Mouse (Mus musculus): ENCODE results near the gene Crtac1.

Gene Crtac1

DNA sequence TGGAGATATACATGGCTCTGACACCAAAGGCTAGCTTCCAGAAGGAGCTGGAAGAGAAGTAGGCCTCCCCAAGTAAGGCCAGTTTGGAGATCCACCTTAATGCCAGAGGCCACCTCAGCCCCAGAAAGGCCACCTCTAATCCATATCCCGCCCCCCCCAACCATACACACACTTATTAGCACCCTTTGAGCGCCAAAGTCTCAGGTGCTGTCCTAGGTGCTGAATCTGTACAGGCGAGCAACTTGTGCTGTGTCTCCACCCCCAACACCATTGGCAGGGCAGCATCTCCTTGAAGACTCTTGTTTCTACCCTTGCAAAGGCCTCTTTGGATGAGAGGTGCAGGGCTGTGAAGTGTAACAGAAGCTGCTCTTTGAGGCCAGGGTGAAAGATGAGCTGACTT is 6.4 kb downstream of the Crtac1 start:
- no peak for DNase-seq (ENCODE audit: low spot score in 2 of 2)

DNA sequence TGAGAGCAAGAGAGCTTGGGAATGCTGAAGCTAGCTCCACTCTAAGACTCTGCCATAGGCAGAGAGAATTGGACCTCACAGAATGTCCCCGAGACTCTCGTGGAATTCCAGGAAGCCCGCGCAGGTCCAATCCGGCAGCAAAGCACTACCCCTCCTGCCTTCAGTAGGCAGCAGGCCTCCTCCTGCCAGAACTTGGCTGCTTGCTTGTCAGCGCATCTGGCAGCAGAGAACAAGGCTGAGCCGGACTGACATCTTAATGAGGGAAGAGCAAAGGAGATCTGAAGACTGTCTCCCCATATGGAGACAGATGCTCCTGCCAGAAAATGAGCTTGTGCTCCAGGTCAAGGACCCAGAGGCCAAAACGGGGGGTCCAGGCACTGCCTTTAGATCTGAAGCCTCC is 16.5 kb downstream of the Crtac1 start:
- no peak for DNase-seq (ENCODE audit: low spot score in 2 of 2)

DNA sequence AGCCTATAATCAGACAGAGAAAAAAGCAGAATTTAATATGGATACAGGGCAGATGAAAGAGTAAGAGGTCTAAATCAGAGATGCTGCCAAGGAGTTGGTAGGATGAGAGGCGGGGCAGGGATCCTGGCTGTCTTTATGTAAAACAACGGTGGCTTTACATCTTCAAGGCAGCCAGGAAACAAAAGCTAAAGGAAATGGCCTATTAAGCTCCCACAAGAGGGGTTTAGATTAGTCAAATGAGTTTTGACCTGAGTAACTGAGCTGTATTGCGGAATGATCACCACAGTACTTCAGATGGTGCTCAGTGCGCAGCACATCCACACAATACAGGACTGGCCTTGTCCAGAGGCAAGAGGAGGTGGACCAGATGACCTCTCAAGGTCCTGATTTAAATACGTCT is 21.7 kb downstream of the Crtac1 start:
- no peak for DNase-seq (ENCODE audit: low spot score in 2 of 2)

DNA sequence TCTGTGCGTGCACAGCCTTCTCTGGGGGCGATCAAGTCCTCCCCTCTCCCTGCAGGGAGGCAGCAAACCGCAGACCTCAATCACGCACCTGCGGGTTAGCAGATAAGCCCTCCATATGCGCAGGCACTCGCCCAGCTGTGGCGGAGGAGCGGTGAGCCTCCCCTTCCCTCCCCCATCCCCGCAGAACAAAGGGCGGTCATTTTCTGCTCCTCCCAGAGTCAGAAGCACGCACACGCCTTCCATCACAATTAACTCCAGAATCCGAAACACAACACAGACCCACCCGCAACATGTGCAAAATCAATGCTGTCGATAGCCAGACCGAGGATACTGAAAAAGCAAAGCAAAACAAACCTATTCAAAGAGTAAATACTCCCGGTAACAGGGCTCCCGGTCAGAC is 22.4 kb downstream of the Crtac1 start:
- no peak for DNase-seq (ENCODE audit: low spot score in 2 of 2)

- no peak for DNase-seq (ENCODE audit: low spot score in 2 of 2)
Observed at GRCm38 (mm10) chr19:42404364-42404763, 27.2 kb downstream of the Crtac1 start.

- no peak for DNase-seq (ENCODE audit: low spot score in 2 of 2)
Observed at GRCm38 (mm10) chr19:42399974-42400373, 31.6 kb downstream of the Crtac1 start.

DNA sequence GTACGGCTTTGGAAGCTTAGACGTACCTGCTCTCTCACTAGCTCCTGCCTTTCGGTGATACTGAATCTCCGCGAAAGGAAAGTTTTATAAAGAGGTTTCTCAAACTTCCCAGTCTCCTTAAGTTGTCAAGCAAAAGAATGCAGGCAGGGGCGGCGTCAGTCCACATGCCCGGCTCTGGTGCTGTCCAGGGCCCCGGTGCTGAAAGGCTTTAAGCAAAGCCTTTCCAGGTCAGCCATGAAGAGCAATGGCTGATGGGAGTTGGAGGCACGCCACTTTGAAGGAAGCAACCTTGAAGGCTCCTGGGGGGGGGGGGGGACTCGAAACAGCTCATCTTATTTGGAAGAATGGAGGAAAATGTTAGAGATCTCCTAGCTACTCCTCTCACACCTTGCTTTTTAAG is 34.3 kb downstream of the Crtac1 start:
- no peak for DNase-seq (ENCODE audit: low spot score in 2 of 2)

GRCm38 (mm10) chr19:42394848-42395534 is 36.6 kb downstream of the Crtac1 start:
- DNase-seq (ENCODE audit: low spot score in 2 of 2) = no peak

- no peak for DNase-seq (ENCODE audit: low spot score in 2 of 2)
Observed at GRCm38 (mm10) chr19:42393920-42394319, 37.7 kb downstream of the Crtac1 start.

GRCm38 (mm10) chr19:42392094-42392493 is 39.5 kb downstream of the Crtac1 start:
- DNase-seq (ENCODE audit: low spot score in 2 of 2) = no peak

GRCm38 (mm10) chr19:42389574-42389973 is 42.0 kb downstream of the Crtac1 start:
- no peak for DNase-seq (ENCODE audit: low spot score in 2 of 2)

GRCm38 (mm10) chr19:42384981-42385598 is 46.5 kb downstream of the Crtac1 start:
- DNase-seq (ENCODE audit: low spot score in 2 of 2) = no peak

DNA sequence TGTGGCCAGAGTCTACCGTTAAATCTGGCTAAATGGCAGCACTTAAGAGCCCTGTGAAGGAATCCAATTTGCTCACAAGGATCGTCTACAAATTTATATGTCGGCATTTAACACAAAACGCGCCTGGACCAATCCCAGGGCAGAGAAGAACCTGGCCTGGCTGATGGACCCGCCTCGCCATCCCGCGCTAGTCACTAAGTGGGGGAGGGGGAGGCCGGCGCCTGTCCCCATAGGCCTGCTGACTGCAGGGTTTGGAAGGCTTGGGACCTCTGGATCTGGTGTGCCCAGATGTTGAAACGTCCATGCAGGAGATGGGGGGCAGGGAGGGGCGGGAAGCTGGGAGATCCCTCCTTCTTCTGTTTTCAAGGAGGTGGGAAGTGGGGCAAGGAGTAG is 50.6 kb downstream of the Crtac1 start:
- DNase-seq (ENCODE audit: low spot score in 2 of 2) = no peak

DNA sequence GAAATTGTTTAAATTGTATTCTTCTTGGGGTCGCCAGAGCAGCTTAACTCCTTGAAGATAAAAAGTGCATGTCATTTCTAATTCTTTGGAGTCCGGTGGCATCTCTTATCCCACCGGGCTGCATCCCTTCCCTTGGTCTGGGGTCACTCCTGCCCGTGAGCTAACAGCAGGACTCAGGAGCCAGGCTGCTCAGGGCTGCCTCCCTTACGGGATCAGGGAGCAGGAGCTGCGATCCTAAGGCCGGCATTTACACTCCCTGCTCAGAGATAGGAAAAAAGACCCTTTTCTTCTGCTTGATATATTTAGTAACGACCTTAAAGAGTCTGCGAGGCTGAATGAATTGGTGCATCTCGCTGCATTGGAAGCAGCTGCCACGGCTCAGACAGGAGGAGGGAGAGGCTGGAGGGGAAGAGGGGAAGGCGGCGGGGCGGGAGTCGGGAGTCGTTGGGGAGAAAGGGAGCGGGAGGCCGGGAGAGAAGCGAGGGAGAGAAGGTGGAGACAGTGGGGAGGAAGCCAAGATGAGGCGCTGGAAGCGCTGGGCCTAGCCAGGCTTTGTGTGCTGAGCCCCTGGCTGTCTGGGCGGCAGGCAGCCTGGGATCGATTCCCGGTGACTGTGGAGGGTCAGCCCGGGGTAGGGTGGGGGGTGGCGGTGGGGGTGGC is 51.1 kb downstream of the Crtac1 start:
- DNase-seq (ENCODE audit: low spot score in 2 of 2) = no peak

- no peak for DNase-seq (ENCODE audit: low spot score in 2 of 2)
Observed at GRCm38 (mm10) chr19:42379798-42380197, 51.8 kb downstream of the Crtac1 start.

- no peak for DNase-seq (ENCODE audit: low spot score in 2 of 2)
Observed at GRCm38 (mm10) chr19:42377206-42377605, 54.4 kb downstream of the Crtac1 start.

- DNase-seq (ENCODE audit: low spot score in 2 of 2) = no peak
Observed at GRCm38 (mm10) chr19:42363551-42363950, 68.0 kb downstream of the Crtac1 start.

DNA sequence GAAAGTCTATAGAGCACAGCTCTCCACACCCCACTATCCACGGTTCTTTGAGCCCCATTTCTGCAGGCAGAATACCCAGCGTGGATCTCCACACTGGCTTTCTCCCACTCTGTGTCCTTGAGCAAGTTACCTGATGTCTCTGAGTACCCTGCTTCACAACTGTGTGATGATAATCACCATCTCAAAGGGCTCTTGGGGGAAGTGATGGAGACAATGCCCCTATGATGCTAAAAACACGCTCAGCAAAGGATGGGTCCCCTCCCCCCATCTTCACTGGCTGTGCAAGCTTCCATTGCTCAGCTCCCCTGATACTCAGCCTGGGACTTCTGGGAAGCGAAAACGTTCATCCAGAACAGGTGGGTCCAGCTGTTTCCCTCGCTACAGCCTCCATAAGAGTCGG is 73.2 kb downstream of the Crtac1 start:
- DNase-seq (ENCODE audit: low spot score in 2 of 2) = no peak

DNA sequence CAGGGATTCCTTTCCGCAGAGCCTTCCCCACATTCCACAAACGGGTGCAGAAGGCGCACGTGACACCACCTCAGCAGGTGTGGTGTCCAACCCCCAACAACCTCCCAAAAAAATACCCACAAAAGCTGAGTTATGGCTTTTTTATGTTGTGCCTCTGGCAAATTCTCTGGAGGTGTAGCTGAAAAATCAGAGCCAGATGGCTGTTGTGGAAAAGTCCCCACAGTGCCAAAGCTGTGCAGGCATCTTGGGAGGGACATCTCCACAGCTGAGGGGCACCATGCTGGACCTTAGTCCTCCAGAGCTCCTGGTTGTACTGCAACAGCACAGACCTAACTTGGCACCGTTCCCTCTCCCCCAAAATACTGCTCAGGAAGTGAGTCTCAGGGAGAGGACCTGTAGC is 74.7 kb downstream of the Crtac1 start:
- no peak for DNase-seq (ENCODE audit: low spot score in 2 of 2)

GRCm38 (mm10) chr19:42355476-42355875 is 76.1 kb downstream of the Crtac1 start:
- no peak for DNase-seq (ENCODE audit: low spot score in 2 of 2)

GRCm38 (mm10) chr19:42341183-42341582 is 90.4 kb downstream of the Crtac1 start:
- DNase-seq (ENCODE audit: low spot score in 2 of 2) = no peak

DNA sequence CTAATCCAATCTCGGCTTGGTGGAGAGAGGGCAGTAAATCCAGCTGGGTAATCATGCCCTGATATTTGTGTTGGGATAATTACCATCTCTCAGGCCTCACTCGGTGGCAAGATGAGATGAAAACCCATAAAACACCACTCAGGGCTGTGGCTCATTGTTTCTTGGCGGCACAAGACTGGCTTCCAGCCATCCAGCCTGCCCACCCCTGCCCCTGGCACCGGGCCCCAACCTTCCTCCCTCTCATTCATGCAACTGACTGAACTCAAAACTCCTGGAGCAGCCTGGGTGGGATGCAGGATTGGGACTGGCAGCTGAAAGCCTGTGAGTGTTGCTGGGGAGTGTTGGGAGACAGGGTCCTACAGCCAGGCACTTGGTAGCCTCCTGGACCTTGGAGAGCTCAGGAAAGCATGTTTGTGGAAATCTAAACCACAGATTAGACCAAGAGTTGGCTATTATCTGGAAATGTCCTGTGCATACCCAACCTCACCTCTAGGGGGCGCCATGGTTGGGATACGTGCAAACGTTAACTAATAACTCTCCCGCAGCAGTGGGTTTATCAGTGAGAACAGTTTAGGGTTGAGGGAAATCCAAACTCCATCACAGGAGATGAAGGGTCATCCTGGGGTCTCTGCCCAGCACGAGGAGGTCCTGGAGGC is 99.4 kb downstream of the Crtac1 start:
- DNase-seq (ENCODE audit: low spot score in 2 of 2) = no peak

- no peak for DNase-seq (ENCODE audit: low spot score in 2 of 2)
Observed at GRCm38 (mm10) chr19:42331446-42331845, 100.1 kb downstream of the Crtac1 start.

Measured in spleen, postnatal 4 days (tissue).